In the genomic region with DNA sequence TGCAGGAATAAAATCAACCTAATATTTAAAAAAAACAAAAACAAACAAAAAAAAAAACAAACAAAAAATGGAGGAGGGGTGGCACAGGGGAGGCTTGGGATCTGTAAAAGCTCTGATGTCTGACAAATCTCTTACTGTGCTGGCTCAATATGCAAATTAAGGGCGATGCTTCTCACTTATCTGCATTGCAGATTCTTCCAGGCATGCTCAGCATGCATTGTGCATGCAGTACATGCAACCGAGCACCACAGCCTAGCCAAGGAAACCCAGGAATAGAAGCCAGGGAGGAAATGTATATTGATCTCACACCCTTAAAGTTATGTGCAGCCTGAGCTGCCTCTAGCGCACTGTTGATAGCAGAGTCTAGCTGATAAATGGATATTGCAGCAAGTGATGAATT, we compare ENCODE assay signal across 13 mouse cellular contexts. TPM values are rescaled to one million over a fixed set of nuclear protein-coding genes. Genes with fewer than 3 reads are reported as not detected.
A peak's percentile ranks its signal among the peaks of the same experiment; 100 is the strongest.
DNase-seq lines count a peak whose midpoint lies in the region; ATAC-seq lines count a peak whose summit lies in the region.
"Had no signal": no experiment of that assay in that cellular context is flagged by ENCODE, and none has a peak within 500 bp of the region (broad histone marks: within the 10 kb centered on the region; RNA-seq: fewer than 3 reads in every experiment).

No protein-coding gene starts in this region.

- no peak for DNase-seq in heart, postnatal 36 days
- peak; percentile 37 for DNase-seq in brain, adult 2 months (ENCODE audit: low read depth, low spot score)
- DNase-seq in forebrain, embryonic 14.5 days (ENCODE audit: low spot score): peak; percentile 79
- no peak for DNase-seq in thymus, postnatal 0 days (ENCODE audit: low spot score)
- no peak for DNase-seq in urinary bladder, postnatal 4 days (ENCODE audit: low spot score in 2 of 2)
- DNase-seq: heart, adult 18-20 months; kidney, adult 2 months; layer of hippocampus, postnatal 36 days had no signal

- intact Hi-C loops in heart, postnatal 36 days (cut with DNase I): no loop called here

- H3K27me3 ChIP-seq in heart, embryonic 13.5 days (replicated peaks): no peaks in the 10 kb centered on the region
- no peaks in the 10 kb centered on the region for H3K27me3 ChIP-seq in forebrain, embryonic 14.5 days (replicated peaks; ENCODE audit: control insufficient read depth, insufficient read depth, low read length)
- no peaks in the 10 kb centered on the region for H3K27me3 ChIP-seq in midbrain, embryonic 13.5 days
- H3K27me3 ChIP-seq: liver, embryonic 15.5 days had no signal

- H3K36me3 ChIP-seq in heart, embryonic 13.5 days: no peaks in the 10 kb centered on the region
- no peaks in the 10 kb centered on the region for H3K36me3 ChIP-seq in forebrain, embryonic 14.5 days (ENCODE audit: control insufficient read depth, insufficient read depth, low read length)
- H3K36me3 ChIP-seq in midbrain, embryonic 13.5 days: no peaks in the 10 kb centered on the region
- H3K36me3 ChIP-seq: liver, embryonic 15.5 days had no signal

- H3K4me2 ChIP-seq in heart, embryonic 13.5 days: peak overlapping the region; percentile 58; the same call in 1 of the 2 replicates
- H3K4me2 ChIP-seq in forebrain, embryonic 14.5 days (ENCODE audit: low read length): peak overlapping the region; percentile 45
- peak overlapping the region; percentile 50 for H3K4me2 ChIP-seq in midbrain, embryonic 13.5 days (replicated peaks)
- H3K4me2 ChIP-seq: liver, embryonic 15.5 days had no signal

- ATAC-seq in heart, embryonic 13.5 days (ENCODE audit: extremely low read depth, insufficient number of reproducible peaks, low FRiP score, low TSS enrichment): no peak
- peak; percentile 96 for ATAC-seq in forebrain, embryonic 14.5 days
- peak; percentile 93 for ATAC-seq in midbrain, embryonic 13.5 days
- no peak for ATAC-seq in erythroid progenitor cell, adult 5-6 weeks (replicated peaks; ENCODE audit: low FRiP score, poor library complexity, severe bottlenecking)
- ATAC-seq: CD4-positive, CD25-positive, alpha-beta regulatory T cell, adult 4 months had no signal

- H3K4me3 ChIP-seq in heart, embryonic 13.5 days: no peak overlapping the region
- no peak overlapping the region for H3K4me3 ChIP-seq in forebrain, embryonic 14.5 days (ENCODE audit: low read depth, low read length)
- peak overlapping the region; percentile 31; the same call in 1 of the 2 replicates for H3K4me3 ChIP-seq in midbrain, embryonic 13.5 days (replicated peaks)
- H3K4me3 ChIP-seq: liver, embryonic 15.5 days had no signal

- no peak overlapping the region for H3K27ac ChIP-seq in heart, embryonic 13.5 days (replicated peaks)
- 0 out of 2 replicates have a peak overlapping the region, but pooled peaks have one; percentile 55 for H3K27ac ChIP-seq in forebrain, embryonic 14.5 days (ENCODE audit: low read depth, low read length)
- peak overlapping the region; percentile 74 for H3K27ac ChIP-seq in midbrain, embryonic 13.5 days
- H3K27ac ChIP-seq: liver, embryonic 15.5 days had no signal

- peaks cover 14% of the 10 kb centered on the region for H3K4me1 ChIP-seq in heart, embryonic 13.5 days
- H3K4me1 ChIP-seq in forebrain, embryonic 14.5 days (ENCODE audit: control insufficient read depth, insufficient read depth, low read length): peaks cover 11% of the 10 kb centered on the region
- H3K4me1 ChIP-seq in midbrain, embryonic 13.5 days (replicated peaks): peaks cover 19% of the 10 kb centered on the region
- H3K4me1 ChIP-seq: liver, embryonic 15.5 days had no signal

- WGBS in heart, embryonic 13.5 days: 25% methylated on average over 3 of the region's 3 CpGs
- 19% methylated on average over 3 of the region's 3 CpGs for WGBS in forebrain, embryonic 14.5 days
- 19% methylated on average over 3 of the region's 3 CpGs for WGBS in midbrain, embryonic 13.5 days

- no peak overlapping the region for H3K9ac ChIP-seq in heart, embryonic 13.5 days
- H3K9ac ChIP-seq in forebrain, embryonic 14.5 days (ENCODE audit: low read length): no peak overlapping the region
- H3K9ac ChIP-seq in midbrain, embryonic 13.5 days (replicated peaks): no peak overlapping the region
- H3K9ac ChIP-seq: liver, embryonic 15.5 days had no signal

- no peaks in the 10 kb centered on the region for H3K9me3 ChIP-seq in heart, embryonic 13.5 days
- no peaks in the 10 kb centered on the region for H3K9me3 ChIP-seq in forebrain, embryonic 14.5 days (replicated peaks; ENCODE audit: control insufficient read depth, low read length)
- no peaks in the 10 kb centered on the region for H3K9me3 ChIP-seq in midbrain, embryonic 13.5 days
- H3K9me3 ChIP-seq: liver, embryonic 15.5 days had no signal

RNA-seq across cellular contexts. Expression of gene Gm10118, which starts 51.3 kb away (rescaled TPM):
- polyA plus RNA-seq in heart, embryonic 13.5 days (2015; fragmentation: Nextera tagmentation; extraction: Ambion mirVana): 1.9 and 2.3 TPM in 2 replicates
- not detected for total RNA-seq in heart, postnatal 36 days (2021)
- 0.28 and 1.2 TPM in 2 replicates for polyA plus RNA-seq in forebrain, embryonic 14.5 days (2014; fragmentation: Nextera tagmentation; extraction: Ambion mirVana)
- 0.59 and 0.71 TPM in 2 replicates for polyA plus RNA-seq in midbrain, embryonic 13.5 days (2015; fragmentation: Nextera tagmentation; extraction: Ambion mirVana)
- polyA plus RNA-seq in thymus, postnatal 0 days (2015; fragmentation: Nextera tagmentation; extraction: Ambion mirVana): not detected in 2 replicates
- not detected in 2 replicates for total RNA-seq in erythroid progenitor cell, adult 5-6 weeks (2015; ENCODE audit: low replicate concordance)
- not detected in 2 replicates for total RNA-seq in erythroid progenitor cell, adult 5-6 weeks (2017; ENCODE audit: low replicate concordance)
- total RNA-seq: heart, adult 18-20 months had no signal
- polyA plus RNA-seq: CD4-positive, CD25-positive, alpha-beta regulatory T cell, adult 4 months; kidney, adult 2 months; liver, embryonic 15.5 days had no signal

Comparison
In these comparisons a context has a peak if more than half of its experiments do, and no peak if none do; other contexts are left out.
1. ATAC-seq: peak in forebrain, embryonic 14.5 days (single experiment) and midbrain, embryonic 13.5 days (single experiment); none in heart, embryonic 13.5 days (single experiment) and erythroid progenitor cell, adult 5-6 weeks (single experiment).
2. DNase-seq: peak in brain, adult 2 months (single experiment) and forebrain, embryonic 14.5 days (single experiment); none in heart, postnatal 36 days (0 of 2), thymus, postnatal 0 days (single experiment) and urinary bladder, postnatal 4 days (0 of 2).
3. Peak in every context shown above with its lines, with median percentiles within 50 percentile points of each other: H3K4me2 ChIP-seq.